Mouse (Mus musculus): ENCODE data around the gene Gm10322. TPM values are rescaled to one million over a fixed set of nuclear protein-coding genes. Genes with fewer than 3 reads are reported as not detected.

Gm10322 gene
- polyA plus RNA-seq, 1 experiment from 2014 or later = not detected

DNA sequence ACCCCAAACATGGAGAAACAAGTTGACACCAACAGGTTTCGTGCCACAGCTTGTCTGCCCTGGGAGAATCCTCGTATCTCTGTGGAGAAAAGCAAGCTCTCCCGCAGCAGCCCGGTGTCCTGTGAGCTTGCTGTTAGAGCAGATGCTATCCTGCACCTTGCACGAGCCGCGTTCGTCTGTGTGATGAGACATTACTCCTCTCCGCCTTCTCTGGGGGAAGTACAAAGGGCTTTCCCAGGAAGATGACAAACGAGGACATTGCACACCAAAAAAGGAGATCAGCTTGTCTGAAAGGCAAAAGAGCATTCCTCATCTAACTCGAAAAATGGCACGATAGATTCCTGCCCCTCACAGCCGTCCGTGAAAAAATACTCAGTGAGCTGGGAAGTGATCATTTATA, 13.0 kb upstream of the Gm10322 start:
- ATAC-seq (ENCODE audit: low read depth) (no peak), DNase-seq (no peak)
- no peaks in the 10 kb centered on the region for H3K9me3 ChIP-seq (replicated peaks)
- no peak overlapping the region for H3K4me3 ChIP-seq (replicated peaks)
- H3K27me3 ChIP-seq = no peaks in the 10 kb centered on the region
- WGBS (ENCODE audit: insufficient replicate concordance) = 71% methylated on average over 14 of the region's 14 CpGs
- peaks cover 12% of the 10 kb centered on the region for H3K4me1 ChIP-seq (replicated peaks)
- H3K36me3 ChIP-seq = no peaks in the 10 kb centered on the region
- no peak overlapping the region for H3K4me2 ChIP-seq
- no peak overlapping the region for H3K9ac ChIP-seq
- no peak overlapping the region for H3K27ac ChIP-seq

DNA sequence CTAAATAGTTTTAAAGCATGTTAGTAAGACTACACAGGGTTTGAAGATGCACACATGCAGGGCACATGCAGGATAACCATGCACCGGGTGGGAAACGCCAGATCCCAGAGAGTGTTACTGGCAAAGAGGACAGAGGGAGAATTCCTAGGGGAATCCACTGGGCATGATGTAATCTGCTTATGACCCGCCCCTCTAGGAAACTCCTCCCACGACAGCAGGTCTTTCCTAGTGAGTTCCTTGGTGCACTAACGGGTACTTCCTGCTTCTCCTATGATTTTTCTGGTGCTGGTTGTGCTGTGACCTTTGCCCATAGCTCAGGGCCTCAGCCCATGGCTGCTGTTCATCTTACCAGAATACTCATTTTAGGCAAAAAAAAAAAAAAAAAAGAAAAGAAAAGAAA, 12.0 kb upstream of the Gm10322 start:
- Histone ChIP-seq H3K36me3 (no peaks in the 10 kb centered on the region), H3K27me3 (no peaks in the 10 kb centered on the region), H3K27ac (no peak overlapping the region), H3K4me3 (replicated peaks) (no peak overlapping the region), H3K9ac (no peak overlapping the region), H3K4me1 (replicated peaks) (peaks cover 12% of the 10 kb centered on the region), H3K4me2 (no peak overlapping the region), H3K9me3 (replicated peaks) (no peaks in the 10 kb centered on the region)
- 61% methylated on average over 5 of the region's 5 CpGs for WGBS (ENCODE audit: insufficient replicate concordance)
- ATAC-seq (ENCODE audit: low read depth) (no peak), DNase-seq (no peak)

- no peak overlapping the region for H3K4me2 ChIP-seq
- H3K27me3 ChIP-seq = no peaks in the 10 kb centered on the region
- H3K36me3 ChIP-seq = no peaks in the 10 kb centered on the region
- no peaks in the 10 kb centered on the region for H3K9me3 ChIP-seq (replicated peaks)
- H3K4me3 ChIP-seq (replicated peaks) = no peak overlapping the region
- DNase-seq = no peak
- H3K4me1 ChIP-seq (replicated peaks) = peaks cover 12% of the 10 kb centered on the region
- no peak overlapping the region for H3K9ac ChIP-seq
- no peak overlapping the region for H3K27ac ChIP-seq
- 66% methylated on average over 11 of the region's 11 CpGs for WGBS (ENCODE audit: insufficient replicate concordance)
- ATAC-seq (ENCODE audit: low read depth) = no peak
Measured at GRCm38 (mm10) chr10:59604879-59605464, 10.9 kb upstream of the Gm10322 start.

DNA sequence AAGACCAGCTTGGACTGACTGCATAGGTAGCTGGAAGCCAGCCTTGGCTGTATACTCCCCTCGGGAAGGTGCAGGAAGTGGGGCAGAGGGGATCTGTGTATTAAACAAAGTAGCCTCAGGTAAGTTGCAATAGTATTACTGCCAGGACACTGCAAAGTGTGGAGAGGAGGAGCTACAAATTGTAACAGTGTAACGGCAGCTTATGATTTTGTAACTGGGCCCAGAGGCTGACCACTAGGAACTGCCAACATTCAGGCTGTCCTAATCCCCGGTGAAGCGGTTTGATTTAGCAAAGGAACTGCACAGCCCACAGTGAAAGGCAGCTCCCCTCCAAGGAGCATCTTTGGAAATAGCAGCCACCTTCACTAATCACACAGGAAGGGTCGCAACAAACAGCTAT, 2.6 kb upstream of the Gm10322 start:
- 59% methylated on average over 5 of the region's 5 CpGs for WGBS (ENCODE audit: insufficient replicate concordance)
- Histone ChIP-seq H3K9me3 (replicated peaks) (no peaks in the 10 kb centered on the region), H3K4me3 (replicated peaks) (no peak overlapping the region), H3K27me3 (no peaks in the 10 kb centered on the region), H3K9ac (no peak overlapping the region), H3K27ac (no peak overlapping the region), H3K36me3 (no peaks in the 10 kb centered on the region), H3K4me2 (no peak overlapping the region), H3K4me1 (replicated peaks) (peaks cover 29% of the 10 kb centered on the region)
- no peak for ATAC-seq (ENCODE audit: low read depth)
- no peak for DNase-seq

- Histone ChIP-seq H3K9me3 (replicated peaks) (no peaks in the 10 kb centered on the region), H3K4me3 (replicated peaks) (no peak overlapping the region), H3K9ac (no peak overlapping the region), H3K4me2 (no peak overlapping the region), H3K27ac (no peak overlapping the region), H3K27me3 (no peaks in the 10 kb centered on the region), H3K4me1 (replicated peaks) (peaks cover 29% of the 10 kb centered on the region), H3K36me3 (no peaks in the 10 kb centered on the region)
- DNase-seq (no peak), ATAC-seq (ENCODE audit: low read depth) (no peak)
- WGBS (ENCODE audit: insufficient replicate concordance) = 82% methylated on average over 5 of the region's 5 CpGs
Measured at GRCm38 (mm10) chr10:59614141-59614540, 1.7 kb upstream of the Gm10322 start.

- ATAC-seq (ENCODE audit: low read depth) (no peak), DNase-seq (no peak)
- WGBS (ENCODE audit: insufficient replicate concordance) = 36% methylated on average over 5 of the region's 5 CpGs
- H3K4me2 ChIP-seq = peak overlapping the region; percentile 96
- H3K27ac ChIP-seq = no peak overlapping the region
- peak overlapping the region; percentile 90 for H3K9ac ChIP-seq
- no peaks in the 10 kb centered on the region for H3K9me3 ChIP-seq (replicated peaks)
- no peaks in the 10 kb centered on the region for H3K27me3 ChIP-seq
- peak overlapping the region; percentile 85 for H3K4me3 ChIP-seq (replicated peaks)
- H3K4me1 ChIP-seq (replicated peaks) = peaks cover 29% of the 10 kb centered on the region
- H3K36me3 ChIP-seq = no peaks in the 10 kb centered on the region
Measured at GRCm38 (mm10) chr10:59615411-59615810, 452 bp upstream of the Gm10322 start.

DNA sequence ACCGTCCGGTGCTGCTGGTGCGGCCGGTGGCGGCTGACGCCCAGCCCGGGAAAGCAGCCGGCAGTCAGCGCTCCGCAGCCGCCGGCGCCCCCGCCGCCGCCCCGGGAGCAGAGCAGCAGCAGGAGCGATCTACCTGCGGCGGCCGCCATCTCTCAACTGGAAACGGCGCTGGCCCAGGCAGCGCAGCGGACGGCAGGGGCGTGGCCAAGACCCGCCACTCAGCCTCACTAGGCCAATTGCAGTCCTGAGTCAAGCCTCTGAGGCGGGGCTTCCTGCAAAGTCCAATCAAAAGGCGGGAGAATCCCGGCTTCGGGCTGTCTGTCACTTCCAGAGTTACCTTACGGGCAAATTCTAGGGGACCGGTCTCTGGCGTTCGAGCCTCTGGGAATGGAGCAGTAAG, 659 bp downstream of the Gm10322 start, which contains the start of gene Mcu:
Gene Mcu (minus strand): TSS at position 171 of the 400 bp plus-strand sequence.
- WGBS (ENCODE audit: insufficient replicate concordance) = under 1% methylated on average over 36 of the region's 36 CpGs
- Histone ChIP-seq H3K27ac (peak within 1 kb of the TSS; percentile 84), H3K9me3 (replicated peaks) (no peaks in the 10 kb centered on the region), H3K36me3 (no peaks in the 10 kb centered on the region), H3K9ac (peak within 1 kb of the TSS; percentile 90), H3K4me1 (replicated peaks) (peaks cover 29% of the 10 kb centered on the region), H3K4me3 (replicated peaks) (peak within 1 kb of the TSS; percentile 85), H3K27me3 (no peaks in the 10 kb centered on the region), H3K4me2 (peak within 1 kb of the TSS; percentile 96)
- DNase-seq (peak; percentile 93), ATAC-seq (ENCODE audit: low read depth) (peak; percentile 98)

DNA sequence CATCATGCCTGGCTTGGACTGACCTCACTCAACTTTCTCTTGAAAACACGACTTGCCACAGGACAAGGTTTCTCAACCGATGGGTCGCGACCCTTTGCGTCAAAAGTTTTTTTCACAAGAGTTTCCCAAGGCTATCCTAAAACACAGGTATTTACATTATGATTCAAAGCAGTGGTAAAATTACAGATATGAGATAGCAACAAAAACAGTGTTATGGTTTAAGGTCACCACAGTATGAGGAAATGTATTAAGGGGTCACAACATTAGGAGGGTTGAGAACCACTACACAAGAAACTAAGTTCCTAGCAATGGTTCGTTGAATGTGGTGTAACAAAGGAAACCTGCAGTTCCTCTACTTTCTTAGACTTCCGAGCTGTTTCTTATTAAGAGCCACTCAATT, 1.9 kb downstream of the Gm10322 start:
- Histone ChIP-seq H3K9ac (no peak overlapping the region), H3K9me3 (replicated peaks) (no peaks in the 10 kb centered on the region), H3K27me3 (no peaks in the 10 kb centered on the region), H3K36me3 (no peaks in the 10 kb centered on the region), H3K4me3 (replicated peaks) (no peak overlapping the region), H3K4me2 (no peak overlapping the region), H3K4me1 (replicated peaks) (peaks cover 29% of the 10 kb centered on the region), H3K27ac (no peak overlapping the region)
- ATAC-seq (ENCODE audit: low read depth) (no peak), DNase-seq (no peak)
- 75% methylated on average over 7 of the region's 7 CpGs for WGBS (ENCODE audit: insufficient replicate concordance)

DNA sequence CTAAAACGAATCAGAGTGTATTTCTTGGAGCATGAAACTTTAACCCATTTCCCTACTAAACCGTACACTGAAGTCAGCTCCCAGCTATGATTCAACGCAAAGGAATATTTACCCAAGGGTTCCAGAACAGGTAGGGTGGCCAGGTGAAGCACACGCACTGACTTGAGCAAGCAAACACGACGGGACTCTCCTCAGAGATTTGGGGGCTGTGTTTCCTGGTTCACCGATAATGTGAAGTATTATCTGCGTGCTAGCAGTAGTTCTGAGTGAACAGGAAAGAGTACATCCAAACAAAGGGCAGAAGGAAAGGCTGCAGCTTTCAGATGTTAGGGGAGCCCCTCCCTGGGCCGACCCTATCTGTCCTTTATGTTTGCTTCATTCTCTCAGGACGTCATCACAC, 5.5 kb downstream of the Gm10322 start:
- Histone ChIP-seq H3K4me2 (no peak overlapping the region), H3K27ac (no peak overlapping the region), H3K9me3 (replicated peaks) (no peaks in the 10 kb centered on the region), H3K27me3 (no peaks in the 10 kb centered on the region), H3K9ac (no peak overlapping the region), H3K4me3 (replicated peaks) (no peak overlapping the region), H3K4me1 (replicated peaks) (peaks cover 6% of the 10 kb centered on the region), H3K36me3 (no peaks in the 10 kb centered on the region)
- DNase-seq (no peak), ATAC-seq (ENCODE audit: low read depth) (no peak)
- WGBS (ENCODE audit: insufficient replicate concordance) = 23% methylated on average over 10 of the region's 10 CpGs

DNA sequence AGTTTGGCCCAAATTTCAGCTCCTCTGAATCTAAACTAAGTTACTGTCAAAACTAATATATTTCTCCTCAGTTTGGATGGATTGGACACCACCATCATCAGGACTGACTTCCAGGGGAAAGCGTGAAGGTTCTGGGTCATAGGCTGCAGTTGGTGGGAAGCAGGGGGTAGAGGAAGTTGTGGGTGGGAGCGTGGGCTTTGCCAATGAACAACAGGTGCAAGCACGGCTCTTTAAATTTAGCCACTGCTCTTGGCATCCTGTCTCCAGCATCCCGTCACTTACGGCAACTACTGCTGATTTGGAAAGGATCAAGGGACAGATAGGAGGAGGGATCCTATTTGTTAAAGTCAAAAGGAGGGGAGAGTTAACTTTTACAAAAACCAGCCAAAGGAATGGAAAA, 7.6 kb downstream of the Gm10322 start:
- H3K27me3 ChIP-seq = no peaks in the 10 kb centered on the region
- WGBS (ENCODE audit: insufficient replicate concordance) = 49% methylated on average over 5 of the region's 5 CpGs
- DNase-seq (no peak), ATAC-seq (ENCODE audit: low read depth) (no peak)
- no peaks in the 10 kb centered on the region; the same call in 1 of the 2 replicates for H3K4me1 ChIP-seq (replicated peaks)
- no peak overlapping the region for H3K4me2 ChIP-seq
- H3K27ac ChIP-seq = no peak overlapping the region
- no peaks in the 10 kb centered on the region for H3K36me3 ChIP-seq
- H3K4me3 ChIP-seq (replicated peaks) = no peak overlapping the region
- no peak overlapping the region for H3K9ac ChIP-seq
- H3K9me3 ChIP-seq (replicated peaks) = no peaks in the 10 kb centered on the region

DNA sequence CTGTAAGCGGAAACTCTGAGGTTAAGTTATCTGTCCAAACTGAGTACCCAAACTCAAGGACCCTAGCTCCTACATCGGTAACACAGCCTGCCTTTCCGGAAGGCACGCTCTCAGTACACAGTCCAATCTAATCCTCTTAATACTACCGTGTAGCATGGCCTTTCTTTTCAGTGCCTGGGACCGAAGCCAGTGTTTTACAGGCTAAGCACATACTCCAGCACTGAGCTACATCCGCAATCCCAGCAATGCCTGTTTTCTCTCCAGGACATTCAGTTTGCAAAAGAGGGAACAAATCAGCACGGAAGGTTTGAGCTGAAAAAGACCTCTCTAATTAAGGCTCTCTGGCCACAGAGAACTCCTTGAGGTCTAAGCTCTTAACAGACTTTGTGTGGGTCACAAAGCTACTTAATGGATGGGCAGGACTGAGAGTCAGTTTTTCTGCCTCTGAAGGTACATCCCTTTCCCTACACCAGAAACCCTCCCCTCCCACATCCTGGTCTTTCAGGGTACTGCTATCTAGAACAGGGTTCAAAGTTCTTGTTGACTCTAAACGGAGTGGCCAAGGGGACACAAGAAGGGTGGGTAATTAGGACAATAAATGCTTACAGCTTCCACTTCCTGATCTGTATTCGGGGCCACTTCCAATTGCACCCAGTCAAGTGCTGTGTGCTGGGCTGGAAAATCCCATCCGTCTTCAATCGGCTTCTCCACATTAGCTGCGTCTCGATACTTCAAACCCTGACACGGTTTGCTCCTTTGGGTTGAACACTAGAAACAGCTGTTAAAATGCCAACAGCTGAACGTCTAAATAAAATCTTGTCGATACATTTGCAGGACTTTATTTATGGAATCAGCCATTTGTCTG, 13.0 kb downstream of the Gm10322 start:
- 70% methylated on average over 17 of the region's 17 CpGs for WGBS (ENCODE audit: insufficient replicate concordance)
- no peak overlapping the region for H3K4me3 ChIP-seq (replicated peaks)
- DNase-seq (no peak), ATAC-seq (ENCODE audit: low read depth) (0 out of 2 replicates have a peak, but pooled peaks have one; percentile 36)
- no peaks in the 10 kb centered on the region for H3K36me3 ChIP-seq
- H3K27me3 ChIP-seq = no peaks in the 10 kb centered on the region
- no peak overlapping the region for H3K4me2 ChIP-seq
- H3K9me3 ChIP-seq (replicated peaks) = no peaks in the 10 kb centered on the region
- H3K27ac ChIP-seq = no peak overlapping the region
- H3K9ac ChIP-seq = no peak overlapping the region
- H3K4me1 ChIP-seq (replicated peaks) = no peaks in the 10 kb centered on the region; the same call in 1 of the 2 replicates

- Histone ChIP-seq H3K9ac (no peak overlapping the region), H3K4me3 (replicated peaks) (no peak overlapping the region), H3K4me1 (replicated peaks) (no peaks in the 10 kb centered on the region; the same call in 1 of the 2 replicates), H3K36me3 (no peaks in the 10 kb centered on the region), H3K9me3 (replicated peaks) (no peaks in the 10 kb centered on the region), H3K4me2 (no peak overlapping the region), H3K27ac (no peak overlapping the region), H3K27me3 (no peaks in the 10 kb centered on the region)
- WGBS (ENCODE audit: insufficient replicate concordance) = 75% methylated on average over 4 of the region's 4 CpGs
- no peak for ATAC-seq (ENCODE audit: low read depth)
- no peak for DNase-seq
Measured at GRCm38 (mm10) chr10:59629506-59629782, 13.6 kb downstream of the Gm10322 start.
